Mouse (Mus musculus): ENCODE measurements at regions not wholly inside any gene's neighbourhood (a gene's known extent, or its start where the extent isn't known, plus 50 kb on each side); places are given as distances from the start of the nearest gene placed in this dataset.
A peak's percentile ranks its signal among the peaks of the same experiment; 100 is the strongest.

DNA sequence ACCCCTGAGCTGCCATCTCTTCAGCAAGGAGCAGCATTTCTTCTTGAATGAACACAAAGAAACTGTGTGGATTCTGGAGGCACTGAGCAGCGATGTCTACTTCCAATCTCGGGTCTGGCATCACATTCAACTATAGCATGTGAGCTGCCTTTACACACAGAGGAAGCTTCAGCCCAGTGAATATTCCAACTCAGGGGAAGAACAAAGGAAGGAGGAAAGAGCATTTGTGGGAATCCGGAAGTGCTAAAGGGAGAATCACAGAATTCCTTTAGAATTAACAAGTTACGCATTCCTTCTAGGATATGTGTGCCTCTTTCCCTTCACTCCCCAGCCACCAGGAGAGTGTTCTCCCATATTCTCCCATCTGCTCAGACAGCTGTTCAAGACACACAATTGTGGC is 111.7 kb upstream of the B3gat2 start:
- no peak for DNase-seq (ENCODE audit: low spot score, missing footprints)
- ATAC-seq (ENCODE audit: low FRiP score), result no peak

DNA sequence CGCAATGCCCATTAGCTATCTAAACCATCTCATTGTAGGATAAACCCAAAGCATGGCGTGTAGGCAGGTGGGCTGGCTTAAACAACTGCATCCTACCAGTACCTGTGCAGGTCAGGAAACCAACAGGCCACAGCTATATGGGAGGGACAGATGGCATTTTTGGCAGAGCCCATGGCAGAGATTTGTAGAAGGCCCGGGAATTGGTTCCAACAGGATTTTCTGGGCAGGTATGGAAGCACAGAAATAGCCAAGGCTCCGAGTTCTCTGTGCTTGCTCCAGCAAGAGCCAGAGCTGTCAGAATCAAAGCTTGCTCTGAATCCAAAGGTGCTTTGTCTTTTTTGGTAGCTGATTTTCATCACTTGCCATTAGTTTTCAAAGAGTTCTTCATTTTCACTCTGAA is 107.9 kb upstream of the B3gat2 start:
- H3K4me2 ChIP-seq, result no peak overlapping the region
- no peak overlapping the region for H3K9ac ChIP-seq (ENCODE audit: low read length)
- ATAC-seq (ENCODE audit: low FRiP score) (no peak), DNase-seq (ENCODE audit: low spot score, missing footprints) (no peak)
- WGBS, result 94% methylated on average over 4 of the region's 4 CpGs
- no peaks in the 10 kb centered on the region for H3K9me3 ChIP-seq (ENCODE audit: control insufficient read depth, low read length)
- H3K36me3 ChIP-seq (ENCODE audit: control insufficient read depth, insufficient read depth, low read length), result no peaks in the 10 kb centered on the region
- no peak overlapping the region for H3K27ac ChIP-seq (ENCODE audit: low read depth, low read length)
- H3K27me3 ChIP-seq (ENCODE audit: control insufficient read depth, insufficient read depth, low read length), result no peaks in the 10 kb centered on the region
- no peak overlapping the region for H3K4me3 ChIP-seq (ENCODE audit: low read depth, low read length)
- no peaks in the 10 kb centered on the region; the same call in 1 of the 2 replicates for H3K4me1 ChIP-seq (ENCODE audit: control insufficient read depth, insufficient read depth, low read length)

More for the DNA sequence above, 111.7 kb upstream of the B3gat2 start:
- WGBS, result 77% methylated on average over 4 of the region's 4 CpGs
- H3K4me3 ChIP-seq (ENCODE audit: low read depth, low read length), result no peak overlapping the region
- no peaks in the 10 kb centered on the region for H3K9me3 ChIP-seq (ENCODE audit: control insufficient read depth, low read length)
- H3K27ac ChIP-seq (ENCODE audit: low read depth, low read length), result no peak overlapping the region
- no peak overlapping the region for H3K4me2 ChIP-seq
- H3K4me1 ChIP-seq (ENCODE audit: control insufficient read depth, insufficient read depth, low read length), result no peaks in the 10 kb centered on the region
- no peak overlapping the region for H3K9ac ChIP-seq (ENCODE audit: low read length)
- H3K27me3 ChIP-seq (ENCODE audit: control insufficient read depth, insufficient read depth, low read length), result no peaks in the 10 kb centered on the region
- H3K36me3 ChIP-seq (ENCODE audit: control insufficient read depth, insufficient read depth, low read length), result no peaks in the 10 kb centered on the region

GRCm38 (mm10) chr1:23655768-23656167 is 105.8 kb upstream of the B3gat2 start:
- H3K9ac ChIP-seq (ENCODE audit: low read length), result no peak overlapping the region
- WGBS, result 94% methylated on average over 1 of the region's 1 CpGs
- H3K4me2 ChIP-seq, result no peak overlapping the region

DNA sequence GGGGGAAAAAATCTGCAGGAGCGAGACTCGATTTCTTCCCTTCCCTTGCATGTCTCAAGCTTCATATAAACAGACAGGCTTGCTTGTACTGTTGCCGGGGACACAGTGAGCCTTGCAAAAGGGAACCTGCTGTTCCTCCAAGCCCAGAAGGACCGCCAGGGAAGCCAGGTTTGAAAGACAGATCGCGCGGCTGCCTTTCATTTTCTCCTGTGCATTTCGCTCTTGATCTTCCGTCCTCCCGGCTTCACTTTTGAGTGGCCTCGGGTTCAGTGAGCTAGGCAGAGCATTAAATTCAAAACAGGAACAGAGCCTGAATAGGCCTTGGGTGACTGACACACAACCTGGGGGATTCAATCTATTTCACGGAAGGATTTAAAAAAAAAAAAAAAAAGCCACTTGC is 105.3 kb upstream of the B3gat2 start:
- peak; percentile 85 for DNase-seq (ENCODE audit: low spot score, missing footprints)
- Histone ChIP-seq H3K4me2 (0 out of 2 replicates have a peak overlapping the region, but pooled peaks have one; percentile 11), H3K4me3 (ENCODE audit: low read depth, low read length) (no peak overlapping the region), H3K9me3 (ENCODE audit: control insufficient read depth, low read length) (no peaks in the 10 kb centered on the region), H3K4me1 (ENCODE audit: control insufficient read depth, insufficient read depth, low read length) (no peaks in the 10 kb centered on the region; the same call in 1 of the 2 replicates), H3K36me3 (ENCODE audit: control insufficient read depth, insufficient read depth, low read length) (no peaks in the 10 kb centered on the region), H3K27ac (ENCODE audit: low read depth, low read length) (no peak overlapping the region), H3K9ac (ENCODE audit: low read length) (no peak overlapping the region), H3K27me3 (ENCODE audit: control insufficient read depth, insufficient read depth, low read length) (no peaks in the 10 kb centered on the region)
- WGBS, result 44% methylated on average over 12 of the region's 12 CpGs
- 0 out of 2 replicates have a peak, but pooled peaks have one; percentile 19 for ATAC-seq (ENCODE audit: low FRiP score)

More at GRCm38 (mm10) chr1:23655768-23656167, 105.8 kb upstream of the B3gat2 start:
- Histone ChIP-seq H3K4me1 (ENCODE audit: control insufficient read depth, insufficient read depth, low read length) (no peaks in the 10 kb centered on the region; the same call in 1 of the 2 replicates), H3K27ac (ENCODE audit: low read depth, low read length) (no peak overlapping the region), H3K27me3 (ENCODE audit: control insufficient read depth, insufficient read depth, low read length) (no peaks in the 10 kb centered on the region), H3K4me3 (ENCODE audit: low read depth, low read length) (no peak overlapping the region), H3K36me3 (ENCODE audit: control insufficient read depth, insufficient read depth, low read length) (no peaks in the 10 kb centered on the region), H3K9me3 (ENCODE audit: control insufficient read depth, low read length) (no peaks in the 10 kb centered on the region)
- ATAC-seq (ENCODE audit: low FRiP score) (no peak), DNase-seq (ENCODE audit: low spot score, missing footprints) (peak; percentile 83)

DNA sequence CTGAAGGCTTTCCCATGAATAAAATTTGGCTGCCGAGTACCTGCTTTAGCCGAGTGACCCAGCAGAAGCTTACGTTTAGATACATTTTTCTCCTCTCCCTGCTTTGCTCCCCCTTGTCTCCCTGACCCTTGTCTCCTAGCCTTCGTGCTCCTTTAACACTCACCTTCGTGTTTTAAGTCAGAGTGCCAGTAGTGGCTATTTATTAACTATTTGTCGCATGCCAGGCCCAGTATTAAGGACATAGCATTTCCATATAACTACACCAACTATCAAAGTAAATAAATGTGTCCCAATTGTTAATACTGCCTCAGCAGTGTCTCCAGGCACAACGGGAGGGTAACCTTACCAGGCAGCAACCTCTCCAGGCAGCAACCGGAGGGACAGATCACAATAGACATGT is 104.8 kb upstream of the B3gat2 start:
- no peak overlapping the region for H3K4me2 ChIP-seq

DNA sequence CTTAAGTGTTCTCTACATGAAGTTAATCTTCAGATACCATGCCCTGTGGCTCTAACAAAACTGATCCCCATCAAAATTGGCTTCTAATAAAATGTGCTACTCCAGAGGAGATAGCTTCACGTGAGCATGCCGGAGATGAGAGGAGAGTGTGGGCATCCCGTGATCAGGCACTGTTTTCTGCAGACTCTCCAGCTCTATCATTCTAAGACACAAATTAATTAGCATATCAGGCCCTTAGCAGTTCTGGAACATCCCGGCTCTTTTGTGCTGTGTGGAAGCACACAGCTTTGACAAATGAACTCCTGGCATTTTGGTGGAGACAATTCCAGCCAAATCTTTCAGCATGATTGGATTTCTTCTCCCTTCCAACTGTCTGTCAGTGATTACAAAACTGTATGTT is 91.0 kb upstream of the B3gat2 start:
- WGBS, result 82% methylated on average over 4 of the region's 4 CpGs

More for the DNA sequence above, 104.8 kb upstream of the B3gat2 start:
- H3K27ac ChIP-seq (ENCODE audit: low read depth, low read length), result no peak overlapping the region
- 76% methylated on average over 8 of the region's 8 CpGs for WGBS
- no peaks in the 10 kb centered on the region; the same call in 1 of the 2 replicates for H3K4me1 ChIP-seq (ENCODE audit: control insufficient read depth, insufficient read depth, low read length)
- peak; percentile 75 for DNase-seq (ENCODE audit: low spot score, missing footprints)
- no peak overlapping the region for H3K4me3 ChIP-seq (ENCODE audit: low read depth, low read length)
- H3K27me3 ChIP-seq (ENCODE audit: control insufficient read depth, insufficient read depth, low read length), result no peaks in the 10 kb centered on the region
- H3K9me3 ChIP-seq (ENCODE audit: control insufficient read depth, low read length), result no peaks in the 10 kb centered on the region
- no peaks in the 10 kb centered on the region for H3K36me3 ChIP-seq (ENCODE audit: control insufficient read depth, insufficient read depth, low read length)
- H3K9ac ChIP-seq (ENCODE audit: low read length), result no peak overlapping the region
- no peak for ATAC-seq (ENCODE audit: low FRiP score)

GRCm38 (mm10) chr1:23674357-23674756 is 87.2 kb upstream of the B3gat2 start:
- no peak overlapping the region for H3K4me3 ChIP-seq (ENCODE audit: low read depth, low read length)
- no peak overlapping the region for H3K4me2 ChIP-seq
- H3K9me3 ChIP-seq (ENCODE audit: control insufficient read depth, low read length), result no peaks in the 10 kb centered on the region
- no peaks in the 10 kb centered on the region for H3K4me1 ChIP-seq (ENCODE audit: control insufficient read depth, insufficient read depth, low read length)
- H3K27ac ChIP-seq (ENCODE audit: low read depth, low read length), result no peak overlapping the region
- 90% methylated on average over 6 of the region's 6 CpGs for WGBS
- no peaks in the 10 kb centered on the region for H3K36me3 ChIP-seq (ENCODE audit: control insufficient read depth, insufficient read depth, low read length)
- no peak overlapping the region for H3K9ac ChIP-seq (ENCODE audit: low read length)
- ATAC-seq (ENCODE audit: low FRiP score) (peak; percentile 33; the same call in 1 of the 2 replicates), DNase-seq (ENCODE audit: low spot score, missing footprints) (no peak)
- no peaks in the 10 kb centered on the region for H3K27me3 ChIP-seq (ENCODE audit: control insufficient read depth, insufficient read depth, low read length)

More for the DNA sequence above, 91.0 kb upstream of the B3gat2 start:
- no peak overlapping the region for H3K4me3 ChIP-seq (ENCODE audit: low read depth, low read length)
- H3K9me3 ChIP-seq (ENCODE audit: control insufficient read depth, low read length), result no peaks in the 10 kb centered on the region
- no peaks in the 10 kb centered on the region for H3K36me3 ChIP-seq (ENCODE audit: control insufficient read depth, insufficient read depth, low read length)
- H3K4me2 ChIP-seq, result no peak overlapping the region
- H3K27me3 ChIP-seq (ENCODE audit: control insufficient read depth, insufficient read depth, low read length), result no peaks in the 10 kb centered on the region
- ATAC-seq (ENCODE audit: low FRiP score) (no peak), DNase-seq (ENCODE audit: low spot score, missing footprints) (no peak)
- no peak overlapping the region for H3K27ac ChIP-seq (ENCODE audit: low read depth, low read length)
- H3K9ac ChIP-seq (ENCODE audit: low read length), result no peak overlapping the region
- no peaks in the 10 kb centered on the region for H3K4me1 ChIP-seq (ENCODE audit: control insufficient read depth, insufficient read depth, low read length)

GRCm38 (mm10) chr1:23676301-23676700 is 85.3 kb upstream of the B3gat2 start:
- Histone ChIP-seq H3K9ac (ENCODE audit: low read length) (no peak overlapping the region), H3K27me3 (ENCODE audit: control insufficient read depth, insufficient read depth, low read length) (no peaks in the 10 kb centered on the region), H3K36me3 (ENCODE audit: control insufficient read depth, insufficient read depth, low read length) (no peaks in the 10 kb centered on the region), H3K9me3 (ENCODE audit: control insufficient read depth, low read length) (no peaks in the 10 kb centered on the region), H3K4me3 (ENCODE audit: low read depth, low read length) (no peak overlapping the region), H3K4me1 (ENCODE audit: control insufficient read depth, insufficient read depth, low read length) (no peaks in the 10 kb centered on the region), H3K4me2 (no peak overlapping the region), H3K27ac (ENCODE audit: low read depth, low read length) (no peak overlapping the region)
- no peak for DNase-seq (ENCODE audit: low spot score, missing footprints)
- 92% methylated on average over 2 of the region's 2 CpGs for WGBS
- ATAC-seq (ENCODE audit: low FRiP score), result no peak

- WGBS, result 65% methylated on average over 7 of the region's 7 CpGs
- H3K4me3 ChIP-seq (ENCODE audit: low read depth, low read length), result no peak overlapping the region
Observed at GRCm38 (mm10) chr1:23689398-23689797, 72.2 kb upstream of the B3gat2 start.

More at GRCm38 (mm10) chr1:23689398-23689797, 72.2 kb upstream of the B3gat2 start:
- Histone ChIP-seq H3K27ac (ENCODE audit: low read depth, low read length) (no peak overlapping the region), H3K4me1 (ENCODE audit: control insufficient read depth, insufficient read depth, low read length) (no peaks in the 10 kb centered on the region), H3K36me3 (ENCODE audit: control insufficient read depth, insufficient read depth, low read length) (no peaks in the 10 kb centered on the region), H3K9ac (ENCODE audit: low read length) (no peak overlapping the region), H3K4me2 (no peak overlapping the region), H3K9me3 (ENCODE audit: control insufficient read depth, low read length) (no peaks in the 10 kb centered on the region), H3K27me3 (ENCODE audit: control insufficient read depth, insufficient read depth, low read length) (no peaks in the 10 kb centered on the region)
- DNase-seq (ENCODE audit: low spot score, missing footprints) (no peak), ATAC-seq (ENCODE audit: low FRiP score) (no peak)

Measured in midbrain, embryonic 11.5 days (tissue).